Mouse (Mus musculus) ovary, postnatal 10 days (tissue): ENCODE measurements around the gene Nt5c2.

Experiments
- DNase-seq: peaks from one replicate; pipeline ENCODE4 v3.0.0; 2022; ENCODE audit warnings: low spot score

Nt5c2 gene

GRCm38 (mm10) chr19:46966330-46966729 is 48.6 kb downstream of the Nt5c2 start:
- no peak for DNase-seq

GRCm38 (mm10) chr19:46965496-46965895 is 49.5 kb downstream of the Nt5c2 start:
- no peak for DNase-seq

- DNase-seq, result no peak
Measured at GRCm38 (mm10) chr19:46964353-46964752, 50.6 kb downstream of the Nt5c2 start.

GRCm38 (mm10) chr19:46963440-46963839 is 51.5 kb downstream of the Nt5c2 start:
- DNase-seq, result no peak

DNA sequence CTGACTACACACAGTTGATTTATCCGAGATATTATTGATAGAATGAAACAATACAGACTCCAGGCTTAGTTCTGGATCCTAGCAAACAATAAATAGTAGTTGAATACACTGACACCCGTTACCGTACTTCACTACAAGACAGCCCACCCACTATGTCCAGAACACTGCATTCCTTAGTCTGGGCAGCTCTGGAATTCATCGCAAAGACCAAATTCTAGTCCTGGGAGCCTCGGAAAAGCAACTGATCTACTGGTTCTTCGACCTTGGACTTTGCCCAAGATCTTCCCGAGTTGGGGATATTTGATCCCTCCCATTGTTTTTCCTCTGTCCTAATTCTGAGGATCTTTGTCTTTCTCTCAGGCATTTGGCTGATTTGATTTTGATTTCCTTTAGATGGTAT is 52.1 kb downstream of the Nt5c2 start:
- DNase-seq, result no peak

- peak; percentile 61 for DNase-seq
Measured at GRCm38 (mm10) chr19:46962171-46962772, 52.7 kb downstream of the Nt5c2 start.

DNA sequence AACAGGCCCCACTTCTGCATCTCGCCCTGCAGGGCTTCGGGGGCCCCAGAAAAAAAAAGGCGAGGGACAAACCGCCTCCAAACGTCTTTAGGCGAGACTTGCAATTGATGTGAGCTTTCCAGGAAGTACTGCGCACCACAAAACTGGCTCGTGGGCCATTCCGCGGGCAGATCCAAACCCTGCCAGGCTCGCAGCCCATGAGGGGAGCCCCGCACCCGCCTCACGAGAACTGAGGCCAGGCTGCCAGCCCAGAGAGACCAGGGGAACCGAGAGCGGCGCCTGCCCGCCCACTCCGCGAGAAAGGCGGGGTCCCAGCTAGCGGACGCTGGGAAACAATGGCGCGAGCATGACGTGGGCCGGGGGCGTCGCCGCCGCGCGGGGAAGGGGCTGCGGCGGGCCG is 53.3 kb downstream of the Nt5c2 start:
- DNase-seq, result peak; percentile 67

DNA sequence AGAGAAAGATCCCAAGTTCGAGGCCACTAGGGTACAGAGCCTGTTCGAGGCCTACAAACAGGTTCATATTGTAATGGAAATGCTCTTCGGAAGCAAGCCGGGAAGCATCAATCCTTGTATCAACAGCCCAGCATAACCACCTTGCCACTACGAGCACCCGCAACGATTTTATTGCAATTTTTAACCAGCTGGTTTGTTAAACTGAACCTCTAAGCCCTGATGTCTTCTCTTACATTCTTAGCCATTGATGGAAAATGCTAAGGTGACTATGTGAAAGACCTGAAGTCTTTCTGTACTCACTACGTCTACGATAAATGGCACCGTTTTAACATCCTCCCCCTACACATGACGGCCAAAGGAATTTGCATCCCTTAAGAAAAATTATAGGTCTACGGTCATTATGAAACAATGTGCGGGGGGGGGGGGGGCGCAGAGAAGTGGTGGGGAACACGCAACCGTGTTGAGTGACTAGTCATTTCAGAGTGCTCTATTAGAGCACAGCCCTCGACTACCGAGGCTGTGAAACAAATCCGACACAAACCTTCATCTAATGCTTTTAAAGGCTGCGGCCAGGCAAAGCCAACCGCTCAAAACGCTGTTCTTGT is 53.8 kb downstream of the Nt5c2 start:
- DNase-seq, result no peak

DNA sequence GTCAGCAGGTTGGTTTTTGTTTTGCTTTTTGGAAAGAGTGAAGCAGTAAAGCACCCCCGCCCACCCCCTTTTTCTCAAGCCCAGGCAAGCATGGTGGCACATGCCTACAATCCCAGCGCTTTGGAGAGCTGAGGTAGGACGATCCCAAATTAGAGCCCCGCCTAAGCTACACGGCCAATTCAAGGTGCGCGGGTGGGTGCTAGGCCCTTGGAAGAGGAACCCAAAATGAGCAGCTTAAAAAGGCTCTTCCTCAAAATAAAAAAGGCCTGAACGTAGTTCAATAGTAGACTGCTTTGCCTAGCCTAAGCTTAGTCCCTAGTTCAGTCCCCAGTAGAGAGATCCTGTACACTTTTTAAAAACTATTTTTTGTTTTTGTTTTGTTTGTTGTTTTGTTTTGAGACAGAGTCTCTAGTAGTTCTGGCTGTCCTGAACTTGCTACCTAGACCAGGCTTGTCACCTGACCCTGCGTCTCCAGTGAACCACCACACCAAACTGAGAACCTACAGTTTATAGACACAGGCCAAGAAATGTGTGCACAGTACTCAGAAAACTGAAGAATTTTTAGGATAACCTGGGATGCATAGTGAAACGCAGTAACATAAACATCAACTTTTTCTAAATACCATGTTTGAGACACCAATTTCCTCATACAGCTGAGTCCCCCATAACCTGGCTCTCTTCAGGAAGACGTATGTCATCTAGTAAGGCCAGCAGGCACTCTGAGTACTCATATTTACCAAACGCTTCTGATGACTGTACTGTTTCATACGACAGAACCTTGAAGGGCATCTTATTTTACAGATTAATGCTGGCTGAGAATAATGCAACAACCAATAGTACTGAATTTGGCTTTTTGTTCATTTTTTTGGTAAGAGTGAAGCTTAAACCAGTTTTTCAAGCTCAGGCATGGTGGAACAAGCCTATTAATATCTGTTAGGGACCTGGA is 54.6 kb downstream of the Nt5c2 start:
- DNase-seq, result no peak

- DNase-seq, result no peak
Measured at GRCm38 (mm10) chr19:46959536-46959935, 55.4 kb downstream of the Nt5c2 start.

- no peak for DNase-seq
Measured at GRCm38 (mm10) chr19:46958566-46958965, 56.4 kb downstream of the Nt5c2 start.

DNA sequence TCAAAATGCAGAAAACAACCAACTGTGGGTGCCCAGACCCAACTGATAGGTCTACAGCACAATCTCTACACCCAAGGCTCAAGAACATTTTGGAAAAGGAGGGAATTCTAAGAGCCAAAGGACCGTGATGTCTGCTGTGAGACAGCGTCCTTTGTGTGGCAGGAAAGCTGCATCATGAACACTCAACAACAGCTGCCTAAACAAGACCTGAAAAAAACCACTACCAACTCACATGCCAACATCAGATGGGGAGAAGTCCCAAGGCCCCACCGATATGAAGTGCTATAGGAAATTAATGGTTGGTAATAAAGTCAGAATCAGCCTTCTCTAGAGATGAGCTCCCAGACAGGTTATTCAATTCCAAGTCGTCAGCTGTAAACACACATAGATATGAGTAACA is 57.0 kb downstream of the Nt5c2 start:
- no peak for DNase-seq

DNA sequence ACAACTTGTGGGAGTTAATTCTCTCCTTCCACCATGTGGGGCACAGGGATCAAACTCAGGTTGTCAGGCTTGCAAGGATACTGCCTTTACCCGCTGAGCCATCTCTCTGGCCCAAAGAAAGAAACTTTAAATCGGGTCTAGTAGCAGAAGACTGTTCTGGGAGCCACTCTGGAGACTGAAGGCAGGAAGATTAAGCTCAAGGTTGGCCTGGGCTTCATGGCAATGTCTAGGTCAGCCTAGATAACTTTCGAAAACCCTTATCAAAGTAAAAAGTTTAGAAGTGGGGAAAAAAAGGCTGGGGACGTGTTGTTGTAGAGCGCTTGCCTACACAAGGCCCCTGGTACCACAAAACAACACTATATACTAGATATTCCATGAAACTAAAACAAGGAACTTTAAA is 58.0 kb downstream of the Nt5c2 start:
- no peak for DNase-seq

DNA sequence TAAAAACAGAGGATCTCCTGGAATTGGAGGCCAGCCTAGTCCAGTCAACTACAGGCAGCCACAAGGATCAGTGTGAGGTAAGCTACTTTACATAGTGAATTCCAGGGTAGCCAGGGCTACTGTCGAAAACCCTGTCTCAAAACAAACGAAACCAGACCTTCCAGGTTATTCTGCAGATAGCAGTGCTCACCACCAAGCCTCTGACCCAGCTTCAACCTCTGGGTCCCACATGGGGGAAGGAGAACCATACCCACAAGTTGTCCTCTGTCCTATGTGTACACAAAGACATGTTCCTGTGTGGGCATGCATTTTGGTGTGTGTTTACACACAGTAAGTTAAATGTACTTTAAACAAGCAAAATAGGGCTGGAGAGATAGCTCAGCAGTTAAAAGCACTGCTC is 58.5 kb downstream of the Nt5c2 start:
- no peak for DNase-seq

DNA sequence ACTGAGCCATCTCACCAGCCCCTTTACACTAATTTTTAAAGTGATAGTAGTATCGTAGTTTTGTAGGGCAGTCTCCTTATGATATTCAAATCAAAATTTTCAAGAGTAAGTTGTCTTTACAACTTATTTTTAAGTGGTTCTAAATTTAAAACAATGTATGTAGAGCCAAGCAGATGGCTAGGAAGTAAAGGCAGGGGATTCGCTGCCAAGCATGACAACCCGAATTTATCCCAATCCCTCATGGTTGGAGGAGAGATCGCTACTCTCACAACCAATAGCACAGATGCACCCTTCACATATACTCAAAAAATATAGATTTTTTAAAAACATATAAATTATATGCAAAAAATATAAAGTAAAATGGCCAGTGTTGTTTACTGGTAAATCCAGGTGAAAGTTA is 59.3 kb downstream of the Nt5c2 start:
- no peak for DNase-seq

- no peak for DNase-seq
Measured at GRCm38 (mm10) chr19:46953536-46953935, 61.4 kb downstream of the Nt5c2 start.

DNA sequence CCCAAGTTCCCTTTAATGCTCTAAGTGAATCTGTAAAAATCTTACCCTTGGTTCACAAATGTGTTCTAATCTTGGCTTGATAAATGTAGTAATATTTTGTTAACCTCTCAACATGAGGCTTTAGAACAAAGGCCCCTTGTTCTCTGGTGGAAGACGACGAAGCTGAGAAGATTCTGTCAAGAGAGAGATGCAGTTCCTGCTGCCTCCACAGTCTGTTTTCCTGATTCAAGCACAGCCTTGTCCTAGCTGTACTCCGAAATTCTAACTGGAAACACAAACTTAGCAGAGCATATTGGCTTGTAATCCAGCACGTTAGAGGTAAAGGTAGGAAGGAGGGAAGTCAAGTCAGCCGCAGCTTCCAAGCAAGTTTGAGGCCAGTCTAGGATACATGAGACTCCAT is 62.0 kb downstream of the Nt5c2 start:
- no peak for DNase-seq

GRCm38 (mm10) chr19:46944341-46944740 is 70.6 kb downstream of the Nt5c2 start:
- DNase-seq, result no peak

DNA sequence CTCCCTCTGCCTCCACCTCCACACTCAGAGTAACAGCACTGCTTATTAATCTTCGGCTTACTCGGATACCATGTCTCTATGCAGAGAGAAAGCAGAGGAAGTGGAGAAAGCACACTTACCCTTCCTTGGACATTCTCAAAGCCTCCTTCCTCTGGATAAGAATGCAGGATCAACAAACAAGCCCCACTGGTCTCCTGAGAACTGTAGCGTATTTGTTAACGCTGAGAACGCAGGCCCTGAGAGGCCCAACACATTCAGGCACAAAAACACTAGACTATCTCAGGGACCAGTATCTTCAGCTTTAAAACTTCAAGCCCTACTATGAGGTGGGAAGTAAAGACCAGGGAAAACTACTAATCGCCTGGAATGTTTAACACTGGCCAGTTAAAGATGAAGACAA is 77.8 kb downstream of the Nt5c2 start:
- DNase-seq, result no peak

DNA sequence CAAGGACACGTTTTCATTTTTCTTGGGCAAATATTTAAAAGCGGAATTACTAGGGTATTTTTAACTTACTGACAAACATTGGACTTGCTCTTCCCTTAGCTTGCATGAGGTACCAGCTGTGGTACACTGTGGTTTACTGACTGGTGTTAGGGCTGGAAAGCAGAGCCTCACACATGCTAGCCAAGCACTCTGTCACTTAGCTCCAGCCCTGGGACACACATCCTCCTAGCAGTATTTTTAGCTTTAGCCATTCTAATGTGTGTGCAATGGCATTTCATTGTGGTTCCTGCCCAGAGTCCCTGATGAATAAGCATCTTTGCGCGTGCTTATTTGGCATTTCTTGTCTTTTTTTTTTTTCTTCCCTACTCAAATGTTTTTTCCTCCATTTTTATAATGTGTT is 80.9 kb downstream of the Nt5c2 start:
- DNase-seq, result no peak

DNA sequence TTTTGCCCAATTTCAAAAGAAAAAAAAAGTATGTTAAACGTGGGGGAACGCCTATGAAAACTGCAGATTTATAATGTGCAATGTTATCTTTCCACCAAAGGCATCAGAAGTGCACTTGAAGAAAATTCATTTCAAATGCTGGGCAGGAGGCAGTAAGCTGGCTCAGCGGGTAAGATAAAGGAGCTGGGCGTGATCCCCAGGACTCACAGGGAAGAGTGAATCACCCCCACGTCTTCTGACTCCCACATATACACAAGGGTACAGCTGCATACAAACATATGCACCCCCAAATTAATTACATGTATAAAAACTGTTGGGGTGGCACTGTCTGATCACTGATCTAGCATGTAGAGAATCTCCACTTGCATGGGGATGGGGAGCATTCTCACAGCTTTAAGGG is 82.3 kb downstream of the Nt5c2 start:
- DNase-seq, result no peak

GRCm38 (mm10) chr19:46930026-46930425 is 84.9 kb downstream of the Nt5c2 start:
- no peak for DNase-seq

DNA sequence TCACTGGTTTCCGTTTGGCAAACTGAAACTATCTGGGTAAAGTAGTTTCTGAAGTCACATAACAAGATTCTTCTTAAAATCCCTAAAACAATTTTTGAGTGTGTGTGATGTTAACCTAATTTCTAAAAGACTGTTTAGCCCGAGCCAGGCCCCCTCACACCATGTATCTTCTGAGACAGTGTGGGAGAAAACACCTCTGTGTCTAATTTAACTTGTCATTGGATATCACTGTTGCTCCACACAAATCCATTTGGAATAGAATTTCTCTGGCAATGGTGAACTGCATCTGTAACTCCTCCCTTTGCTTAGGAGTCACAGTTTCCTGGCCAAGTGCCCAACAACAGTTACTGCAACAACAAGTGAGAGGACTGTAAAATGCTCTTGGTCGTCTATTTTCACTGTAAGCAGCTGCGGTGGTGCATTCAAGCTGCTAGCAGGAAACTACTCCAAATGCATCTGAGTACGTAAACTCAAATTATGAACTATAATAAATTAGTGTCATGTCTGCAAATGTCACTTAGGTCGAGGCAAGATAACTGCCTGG is 85.8 kb downstream of the Nt5c2 start:
- no peak for DNase-seq
